Mouse (Mus musculus) forebrain, embryonic 13.5 days (tissue): ENCODE data around the gene Itpkc. TPM values are rescaled to one million over a fixed set of nuclear protein-coding genes. Genes with fewer than 3 reads are reported as not detected.

ENCODE experiments used
- ATAC-seq: fragments of 200-750 bp; cut with Nextera tagmentation; 2 replicates; pipeline ENCODE4 v1.8.0; 2017
- H3K27ac ChIP-seq: fragments of 300-500 bp; sonication (generic); 2 replicates; pipeline ENCODE4 v1.5.1; 2015; ENCODE audit warnings: inconsistent platforms, mild to moderate bottlenecking, moderate library complexity
- H3K27me3 ChIP-seq: fragments of 300-500 bp; sonication (generic); 2 replicates; pipeline ENCODE4 v1.6.1; 2015; ENCODE audit warnings: mild to moderate bottlenecking, inconsistent platforms
- H3K36me3 ChIP-seq: fragments of 300-500 bp; sonication (generic); 2 replicates; pipeline ENCODE4 v1.6.1; 2015; ENCODE audit warnings: mild to moderate bottlenecking, inconsistent platforms; ENCODE audit not compliant: poor library complexity, severe bottlenecking
- H3K4me1 ChIP-seq: fragments of 300-500 bp; sonication (generic); 2 replicates; pipeline ENCODE4 v1.6.1; 2015; ENCODE audit warnings: inconsistent platforms
- H3K4me2 ChIP-seq: fragments of 300-500 bp; sonication (generic); 2 replicates; pipeline ENCODE4 v1.6.1; 2015; ENCODE audit warnings: inconsistent platforms, mild to moderate bottlenecking, moderate library complexity
- H3K4me3 ChIP-seq: fragments of 300-500 bp; sonication (generic); 2 replicates; pipeline ENCODE4 v1.5.1; 2015; ENCODE audit warnings: mild to moderate bottlenecking, inconsistent platforms
- H3K9ac ChIP-seq: fragments of 300-500 bp; sonication (generic); 2 replicates; pipeline ENCODE4 v1.6.1; 2015; ENCODE audit warnings: mild to moderate bottlenecking, inconsistent platforms
- H3K9me3 ChIP-seq: fragments of 300-500 bp; sonication (generic); replicated peaks from 2 replicates; pipeline ENCODE4 v1.6.1; 2016; ENCODE audit warnings: inconsistent platforms
- WGBS: fragments of 180-500 bp; shearing (Covaris S2); methylation state at CpG from one replicate; pipeline ENCODE4 v1.1.7; 2015; 5-methylcytosine and 5-hydroxymethylcytosine counted together
- polyA plus RNA-seq: library from polyadenylated mRNA; unstranded; fragments of >200 nt; fragmentation: Nextera tagmentation; extraction: Ambion mirVana; gene quantifications from 2 replicates; pipeline ENCODE4 v1.2.1, GENCODE M21; 2015

The Itpkc gene
- polyA plus RNA-seq, 1 experiment from 2014 or later: 4.6 TPM

GRCm38 (mm10) chr7:27212626-27213025 lies 15.8 kb downstream of the Itpkc start:
- ATAC-seq: no peak
- H3K4me3 ChIP-seq: no peak overlapping the region
- H3K4me2 ChIP-seq: no peak overlapping the region
- no peak overlapping the region for H3K9ac ChIP-seq
- peaks cover 88% of the 10 kb centered on the region for H3K36me3 ChIP-seq
- no peak overlapping the region for H3K27ac ChIP-seq
- WGBS: 95% methylated on average over 2 of the region's 2 CpGs
- no peaks in the 10 kb centered on the region for H3K9me3 ChIP-seq
- no peaks in the 10 kb centered on the region for H3K27me3 ChIP-seq
- no peaks in the 10 kb centered on the region for H3K4me1 ChIP-seq

GRCm38 (mm10) chr7:27203730-27204449 lies 24.6 kb downstream of the Itpkc start:
- Histone ChIP-seq H3K27ac (no peak overlapping the region), H3K9ac (no peak overlapping the region), H3K27me3 (no peaks in the 10 kb centered on the region), H3K36me3 (peaks cover 62% of the 10 kb centered on the region), H3K4me2 (no peak overlapping the region), H3K9me3 (no peaks in the 10 kb centered on the region), H3K4me3 (no peak overlapping the region), H3K4me1 (no peaks in the 10 kb centered on the region)
- WGBS: 95% methylated on average over 8 of the region's 8 CpGs
- ATAC-seq: no peak

GRCm38 (mm10) chr7:27198779-27199178 lies 29.7 kb downstream of the Itpkc start:
- Histone ChIP-seq H3K36me3 (peaks cover 32% of the 10 kb centered on the region), H3K9ac (no peak overlapping the region), H3K4me2 (no peak overlapping the region), H3K27me3 (no peaks in the 10 kb centered on the region), H3K4me1 (peaks cover 19% of the 10 kb centered on the region), H3K9me3 (no peaks in the 10 kb centered on the region), H3K27ac (no peak overlapping the region), H3K4me3 (no peak overlapping the region)
- ATAC-seq: no peak
- 95% methylated on average over 8 of the region's 8 CpGs for WGBS

- H3K4me3 ChIP-seq: no peak overlapping the region
- no peak overlapping the region for H3K4me2 ChIP-seq
- no peaks in the 10 kb centered on the region for H3K9me3 ChIP-seq
- H3K27ac ChIP-seq: no peak overlapping the region
- peaks cover 32% of the 10 kb centered on the region for H3K36me3 ChIP-seq
- peaks cover 24% of the 10 kb centered on the region for H3K4me1 ChIP-seq
- ATAC-seq: no peak
- no peak overlapping the region for H3K9ac ChIP-seq
- H3K27me3 ChIP-seq: no peaks in the 10 kb centered on the region
Measured at GRCm38 (mm10) chr7:27198355-27198754, 30.1 kb downstream of the Itpkc start.

- Histone ChIP-seq H3K9ac (no peak overlapping the region), H3K9me3 (no peaks in the 10 kb centered on the region), H3K27me3 (no peaks in the 10 kb centered on the region), H3K4me1 (peaks cover 29% of the 10 kb centered on the region), H3K4me2 (no peak overlapping the region), H3K4me3 (no peak overlapping the region), H3K27ac (no peak overlapping the region), H3K36me3 (peaks cover 32% of the 10 kb centered on the region)
- no peak for ATAC-seq
- 93% methylated on average over 8 of the region's 8 CpGs for WGBS
Measured at GRCm38 (mm10) chr7:27197634-27198033, 30.8 kb downstream of the Itpkc start.

GRCm38 (mm10) chr7:27197136-27197535 lies 31.3 kb downstream of the Itpkc start:
- Histone ChIP-seq H3K9ac (no peak overlapping the region), H3K36me3 (peaks cover 32% of the 10 kb centered on the region), H3K4me3 (no peak overlapping the region), H3K4me2 (0 out of 2 replicates have a peak overlapping the region, but pooled peaks have one; percentile 88), H3K27me3 (no peaks in the 10 kb centered on the region), H3K4me1 (peaks cover 30% of the 10 kb centered on the region), H3K9me3 (no peaks in the 10 kb centered on the region), H3K27ac (no peak overlapping the region)
- 90% methylated on average over 3 of the region's 3 CpGs for WGBS
- ATAC-seq: no peak

GRCm38 (mm10) chr7:27195681-27196611 lies 32.5 kb downstream of the Itpkc start, which contains the start of the genes BC024978 and Snrpa:
TSS of gene BC024978 (plus strand) at chr7:27195781.
TSS of gene Snrpa (minus strand) at chr7:27196271.
- Histone ChIP-seq H3K36me3 (peaks cover 37% of the 10 kb centered on the region), H3K4me3 (peak within 1 kb of the TSS; percentile 82), H3K4me1 (peaks cover 30% of the 10 kb centered on the region), H3K4me2 (peak within 1 kb of the TSS; percentile 88), H3K27me3 (no peaks in the 10 kb centered on the region), H3K9ac (peak within 1 kb of the TSS; percentile 86), H3K9me3 (no peaks in the 10 kb centered on the region), H3K27ac (peak within 1 kb of the TSS; percentile 98)
- ATAC-seq: peak; percentile 98
- WGBS: 1% methylated on average over 61 of the region's 64 CpGs

GRCm38 (mm10) chr7:27193731-27194130 lies 34.7 kb downstream of the Itpkc start:
- peak overlapping the region; percentile 27 for H3K9ac ChIP-seq
- 0 out of 2 replicates have a peak overlapping the region, but pooled peaks have one; percentile 9 for H3K4me3 ChIP-seq

GRCm38 (mm10) chr7:27192434-27192833 lies 36.0 kb downstream of the Itpkc start:
- 98% methylated on average over 5 of the region's 5 CpGs for WGBS
- H3K9me3 ChIP-seq: no peaks in the 10 kb centered on the region
- no peaks in the 10 kb centered on the region for H3K27me3 ChIP-seq
- no peak overlapping the region for H3K4me3 ChIP-seq
- no peak overlapping the region for H3K27ac ChIP-seq
- no peak overlapping the region for H3K4me2 ChIP-seq
- H3K4me1 ChIP-seq: peaks cover 30% of the 10 kb centered on the region
- no peak for ATAC-seq
- no peak overlapping the region for H3K9ac ChIP-seq
- H3K36me3 ChIP-seq: peaks cover 66% of the 10 kb centered on the region

More at GRCm38 (mm10) chr7:27193731-27194130, 34.7 kb downstream of the Itpkc start:
- Histone ChIP-seq H3K4me2 (peak overlapping the region; percentile 37), H3K9me3 (no peaks in the 10 kb centered on the region), H3K27me3 (no peaks in the 10 kb centered on the region), H3K4me1 (peaks cover 30% of the 10 kb centered on the region), H3K27ac (no peak overlapping the region), H3K36me3 (peaks cover 53% of the 10 kb centered on the region)
- 88% methylated on average over 4 of the region's 4 CpGs for WGBS
- ATAC-seq: no peak

- Histone ChIP-seq H3K9me3 (no peaks in the 10 kb centered on the region), H3K27ac (no peak overlapping the region), H3K27me3 (no peaks in the 10 kb centered on the region), H3K9ac (no peak overlapping the region), H3K4me1 (peaks cover 16% of the 10 kb centered on the region), H3K4me2 (no peak overlapping the region), H3K36me3 (peaks cover 97% of the 10 kb centered on the region), H3K4me3 (no peak overlapping the region)
- 94% methylated on average over 10 of the region's 10 CpGs for WGBS
- ATAC-seq: no peak
Measured at GRCm38 (mm10) chr7:27189271-27189931, 39.1 kb downstream of the Itpkc start.

- no peak overlapping the region for H3K4me3 ChIP-seq
- WGBS: 93% methylated on average over 5 of the region's 5 CpGs
- ATAC-seq: no peak
- no peaks in the 10 kb centered on the region for H3K9me3 ChIP-seq
- no peak overlapping the region for H3K9ac ChIP-seq
- peaks cover 80% of the 10 kb centered on the region for H3K36me3 ChIP-seq
- H3K4me1 ChIP-seq: no peaks in the 10 kb centered on the region
- no peaks in the 10 kb centered on the region for H3K27me3 ChIP-seq
- no peak overlapping the region for H3K27ac ChIP-seq
- no peak overlapping the region for H3K4me2 ChIP-seq
Measured at GRCm38 (mm10) chr7:27185986-27186385, 42.5 kb downstream of the Itpkc start.
